Mouse (Mus musculus): ENCODE measurements around the gene Jmjd7.

GRCm38 (mm10) chr2:120040991-120041390, 13.7 kb downstream of the Jmjd7 start:
- TF ChIP-seq CTCF (IDR thresholded peaks at IDR 0.05; ENCODE audit: control insufficient read depth, insufficient read depth, insufficient replicate concordance, low read depth, low read length) (no peak), POLR2A (IDR thresholded peaks at IDR 0.05; ENCODE audit: control insufficient read depth, low read depth, low read length) (no peak)
